Mouse (Mus musculus): ENCODE measurements at regions not wholly inside any gene's neighbourhood (a gene's known extent, or its start where the extent isn't known, plus 50 kb on each side); places are given as distances from the start of the nearest gene placed in this dataset.

- no peaks in the 10 kb centered on the region for H3K27me3 ChIP-seq (ENCODE audit: insufficient read depth, low read length)
- no peak overlapping the region for H3K4me3 ChIP-seq (ENCODE audit: low read depth, low read length)
- DNase-seq, result no peak
- 58% methylated on average over 8 of the region's 8 CpGs for WGBS
- no peak overlapping the region for H3K27ac ChIP-seq (ENCODE audit: low read depth, low read length)
- H3K9ac ChIP-seq, result no peak overlapping the region
- no peak overlapping the region for H3K4me2 ChIP-seq (ENCODE audit: low read depth)
- no peak for ATAC-seq
- H3K9me3 ChIP-seq (ENCODE audit: low read length), result no peaks in the 10 kb centered on the region
- peaks cover 13% of the 10 kb centered on the region for H3K4me1 ChIP-seq (ENCODE audit: insufficient read depth)
- H3K36me3 ChIP-seq (ENCODE audit: insufficient read depth), result no peaks in the 10 kb centered on the region
- no peak for TF ChIP-seq CTCF (IDR thresholded peaks at IDR 0.05; ENCODE audit: low read depth)
Observed at GRCm38 (mm10) chr13:54298851-54299250, 72.3 kb upstream of the Cplx2 start.

DNA sequence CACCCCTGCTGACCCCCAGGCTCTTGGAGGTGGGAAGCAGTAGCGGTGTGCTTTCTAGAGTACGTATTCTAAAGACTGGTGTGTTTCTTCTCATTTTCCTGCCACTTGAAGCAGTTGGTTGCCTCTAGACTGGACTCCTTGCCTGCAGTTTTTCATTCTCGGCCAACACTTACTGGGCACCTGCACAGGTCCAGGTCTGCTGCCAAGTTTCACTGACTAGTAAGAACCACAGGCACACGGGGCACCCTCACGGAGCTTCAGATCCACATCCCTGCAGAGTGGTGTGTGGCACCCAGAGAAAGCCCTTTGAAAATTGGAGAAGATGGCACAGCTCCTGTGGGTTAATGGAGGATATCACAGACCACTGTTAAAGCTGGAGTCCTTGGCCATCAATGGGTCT, 71.9 kb upstream of the Cplx2 start:
- DNase-seq (no peak), ATAC-seq (no peak)
- no peak for TF ChIP-seq CTCF (IDR thresholded peaks at IDR 0.05; ENCODE audit: low read depth)
- no peaks in the 10 kb centered on the region for H3K9me3 ChIP-seq (ENCODE audit: low read length)
- peaks cover 17% of the 10 kb centered on the region for H3K4me1 ChIP-seq (ENCODE audit: insufficient read depth)
- no peaks in the 10 kb centered on the region for H3K27me3 ChIP-seq (ENCODE audit: insufficient read depth, low read length)
- no peak overlapping the region for H3K9ac ChIP-seq
- H3K27ac ChIP-seq (ENCODE audit: low read depth, low read length), result no peak overlapping the region
- no peak overlapping the region for H3K4me3 ChIP-seq (ENCODE audit: low read depth, low read length)
- 81% methylated on average over 5 of the region's 5 CpGs for WGBS
- H3K4me2 ChIP-seq (ENCODE audit: low read depth), result no peak overlapping the region
- H3K36me3 ChIP-seq (ENCODE audit: insufficient read depth), result no peaks in the 10 kb centered on the region

DNA sequence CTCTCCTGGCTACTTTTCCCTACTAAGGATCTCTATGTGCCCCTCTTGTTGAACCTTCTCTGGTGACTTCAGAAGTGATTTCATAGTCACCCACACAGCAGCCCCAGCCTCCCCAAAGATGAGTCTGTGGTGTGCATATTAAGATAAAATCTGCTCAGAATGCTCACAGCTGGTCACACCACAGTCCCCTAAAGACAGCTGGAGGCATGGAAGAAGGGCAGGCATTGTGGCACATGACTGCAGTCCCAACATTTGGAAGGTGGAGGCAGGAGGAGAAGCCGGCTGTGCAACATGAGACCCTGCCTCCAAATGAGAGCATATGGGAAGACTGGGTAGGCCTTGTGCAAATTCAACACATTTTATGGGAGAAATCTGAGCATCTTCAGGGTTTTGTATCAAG, 70.0 kb upstream of the Cplx2 start:
- peaks cover 18% of the 10 kb centered on the region for H3K4me1 ChIP-seq (ENCODE audit: insufficient read depth)
- no peak overlapping the region for H3K4me2 ChIP-seq (ENCODE audit: low read depth)
- no peaks in the 10 kb centered on the region for H3K9me3 ChIP-seq (ENCODE audit: low read length)
- no peak for DNase-seq
- H3K27ac ChIP-seq (ENCODE audit: low read depth, low read length), result no peak overlapping the region
- no peak overlapping the region for H3K4me3 ChIP-seq (ENCODE audit: low read depth, low read length)
- no peak for TF ChIP-seq CTCF (IDR thresholded peaks at IDR 0.05; ENCODE audit: low read depth)
- 63% methylated on average over 1 of the region's 1 CpGs for WGBS
- ATAC-seq, result no peak
- H3K9ac ChIP-seq, result no peak overlapping the region
- H3K36me3 ChIP-seq (ENCODE audit: insufficient read depth), result no peaks in the 10 kb centered on the region
- H3K27me3 ChIP-seq (ENCODE audit: insufficient read depth, low read length), result no peaks in the 10 kb centered on the region

DNA sequence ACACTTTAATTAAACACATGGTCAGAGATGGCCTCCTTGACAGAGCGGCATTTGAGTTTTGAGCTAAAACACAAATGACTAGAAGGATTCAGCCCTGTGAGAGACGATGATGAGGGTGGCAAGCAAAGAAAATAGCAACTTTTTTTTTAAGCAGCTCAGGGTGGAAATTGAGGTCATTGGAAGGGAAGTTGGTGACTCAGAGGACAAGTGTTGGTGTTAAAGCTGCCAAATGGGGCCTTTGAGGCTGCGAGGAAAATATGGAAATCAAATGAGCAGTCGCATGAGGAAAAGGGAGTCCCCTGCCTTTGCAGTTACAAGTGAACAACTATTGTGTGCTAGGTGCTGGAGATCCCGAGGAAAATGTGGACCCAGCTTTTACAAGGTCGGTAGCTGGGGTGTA, 69.5 kb upstream of the Cplx2 start:
- Histone ChIP-seq H3K9me3 (ENCODE audit: low read length) (no peaks in the 10 kb centered on the region), H3K36me3 (ENCODE audit: insufficient read depth) (no peaks in the 10 kb centered on the region), H3K27me3 (ENCODE audit: insufficient read depth, low read length) (no peaks in the 10 kb centered on the region), H3K9ac (peak overlapping the region; percentile 97; the same call in 1 of the 2 replicates), H3K4me2 (ENCODE audit: low read depth) (peak overlapping the region; percentile 83), H3K27ac (ENCODE audit: low read depth, low read length) (peak overlapping the region; percentile 100), H3K4me3 (ENCODE audit: low read depth, low read length) (peak overlapping the region; percentile 76; the same call in 1 of the 2 replicates), H3K4me1 (ENCODE audit: insufficient read depth) (peaks cover 18% of the 10 kb centered on the region)
- WGBS, result 22% methylated on average over 6 of the region's 6 CpGs
- ATAC-seq (no peak), DNase-seq (peak; percentile 26)
- no peak for TF ChIP-seq CTCF (IDR thresholded peaks at IDR 0.05; ENCODE audit: low read depth)

DNA sequence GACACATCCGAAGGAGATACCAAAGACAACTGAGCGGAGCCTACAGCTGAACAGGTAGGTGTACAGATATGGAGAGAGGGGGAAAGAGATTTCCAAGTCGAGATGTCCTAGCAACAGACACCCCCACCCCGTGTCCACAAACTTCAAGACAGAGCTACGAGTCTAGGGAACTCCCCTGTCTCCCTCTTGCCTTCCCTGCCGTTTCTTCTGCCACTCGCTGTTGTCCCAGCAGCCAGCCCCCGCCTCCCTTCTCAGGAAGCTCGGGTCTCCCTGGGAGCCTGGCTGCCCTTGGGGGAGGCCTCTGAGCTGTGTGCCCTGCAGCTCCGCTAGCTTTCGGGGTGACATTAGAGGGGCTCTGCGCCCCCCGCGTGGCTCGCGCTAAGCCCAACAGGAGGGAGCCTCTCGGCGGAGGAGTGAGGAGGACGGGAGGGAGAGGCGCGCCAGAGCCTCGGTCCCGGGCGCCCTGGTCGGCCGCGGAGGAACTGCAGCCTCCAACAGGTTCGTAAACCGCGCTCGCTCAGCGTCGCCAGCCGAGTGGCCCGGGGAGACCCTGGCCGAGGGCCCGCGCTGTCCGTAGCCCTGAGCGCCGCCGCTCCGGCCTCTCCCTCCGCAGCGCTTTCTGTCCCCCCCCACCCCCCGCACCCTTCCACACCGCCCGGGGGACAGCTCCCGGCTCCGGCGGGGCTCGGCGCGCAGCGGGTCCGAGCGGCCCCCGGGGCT, 68.6 kb upstream of the Cplx2 start:
- Histone ChIP-seq H3K9ac (peak overlapping the region; percentile 97), H3K4me2 (ENCODE audit: low read depth) (peak overlapping the region; percentile 83), H3K4me3 (ENCODE audit: low read depth, low read length) (peak overlapping the region; percentile 76), H3K36me3 (ENCODE audit: insufficient read depth) (no peaks in the 10 kb centered on the region), H3K27ac (ENCODE audit: low read depth, low read length) (peak overlapping the region; percentile 100), H3K9me3 (ENCODE audit: low read length) (no peaks in the 10 kb centered on the region), H3K27me3 (ENCODE audit: insufficient read depth, low read length) (no peaks in the 10 kb centered on the region), H3K4me1 (ENCODE audit: insufficient read depth) (peaks cover 19% of the 10 kb centered on the region)
- WGBS, result 1% methylated on average over 53 of the region's 58 CpGs
- TF ChIP-seq CTCF (IDR thresholded peaks at IDR 0.05; ENCODE audit: low read depth), result no peak; the same call in 1 of the 2 replicates
- DNase-seq, result peak; percentile 71
- ATAC-seq, result peak; percentile 54

DNA sequence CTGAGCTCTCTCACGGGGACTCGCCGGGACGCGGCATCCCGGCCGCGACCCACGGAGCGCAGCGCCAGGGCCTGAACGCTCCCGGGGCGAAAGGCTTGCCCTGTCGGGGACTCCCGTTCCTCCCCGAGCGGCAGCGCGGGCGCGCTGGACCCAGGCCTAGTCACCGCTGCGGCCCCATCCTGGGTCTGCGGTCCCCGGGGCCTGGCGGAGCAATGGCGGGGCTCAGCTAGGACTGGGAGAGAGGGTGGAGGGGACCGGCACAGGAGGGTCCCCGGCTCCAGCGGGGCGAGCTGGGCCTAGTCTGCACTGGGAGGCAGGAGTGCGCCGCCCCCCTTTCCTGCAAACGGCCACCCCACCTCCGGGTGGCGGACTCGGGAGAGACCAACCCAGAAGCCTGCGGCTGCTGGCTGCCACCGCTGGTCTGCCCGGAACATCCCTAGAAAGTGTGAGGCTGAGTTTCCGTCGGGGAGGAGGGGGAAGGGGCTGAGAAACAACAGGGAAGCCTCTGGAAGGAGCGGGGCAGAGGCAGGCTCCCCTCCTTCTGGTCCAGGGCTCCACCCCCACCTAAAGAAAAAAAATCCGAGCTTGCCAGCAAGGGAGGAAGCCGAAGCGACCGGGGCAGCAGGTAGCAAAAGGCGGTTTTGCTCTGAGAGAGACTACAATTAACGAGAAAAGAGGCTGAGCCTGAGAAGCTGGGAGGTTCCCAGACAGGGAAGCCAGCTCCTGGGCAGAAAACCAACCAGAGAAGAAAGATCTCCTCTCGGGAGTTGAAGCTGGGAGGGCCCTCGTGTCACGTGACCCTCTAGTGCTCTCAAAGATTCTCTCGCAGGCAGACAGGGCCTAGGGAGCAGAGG, 67.9 kb upstream of the Cplx2 start:
- peak overlapping the region; percentile 76 for H3K4me3 ChIP-seq (ENCODE audit: low read depth, low read length)
- peak overlapping the region; percentile 100 for H3K27ac ChIP-seq (ENCODE audit: low read depth, low read length)
- H3K4me1 ChIP-seq (ENCODE audit: insufficient read depth), result peaks cover 21% of the 10 kb centered on the region
- H3K36me3 ChIP-seq (ENCODE audit: insufficient read depth), result no peaks in the 10 kb centered on the region
- H3K9ac ChIP-seq, result peak overlapping the region; percentile 97
- TF ChIP-seq CTCF (IDR thresholded peaks at IDR 0.05; ENCODE audit: low read depth), result peak; percentile 34
- WGBS, result 2% methylated on average over 52 of the region's 54 CpGs
- DNase-seq (peak; percentile 87), ATAC-seq (peak; percentile 79)
- no peaks in the 10 kb centered on the region for H3K9me3 ChIP-seq (ENCODE audit: low read length)
- H3K4me2 ChIP-seq (ENCODE audit: low read depth), result peak overlapping the region; percentile 83
- no peaks in the 10 kb centered on the region for H3K27me3 ChIP-seq (ENCODE audit: insufficient read depth, low read length)

- no peak for DNase-seq
Observed at GRCm38 (mm10) chr13:54304251-54304650, 66.9 kb upstream of the Cplx2 start.

More at GRCm38 (mm10) chr13:54304251-54304650, 66.9 kb upstream of the Cplx2 start:
- 46% methylated on average over 5 of the region's 5 CpGs for WGBS
- H3K27ac ChIP-seq (ENCODE audit: low read depth, low read length), result peak overlapping the region; percentile 100
- H3K4me1 ChIP-seq (ENCODE audit: insufficient read depth), result peaks cover 28% of the 10 kb centered on the region
- peak overlapping the region; percentile 83; the same call in 1 of the 2 replicates for H3K4me2 ChIP-seq (ENCODE audit: low read depth)
- no peaks in the 10 kb centered on the region for H3K27me3 ChIP-seq (ENCODE audit: insufficient read depth, low read length)
- peak; percentile 26 for TF ChIP-seq CTCF (IDR thresholded peaks at IDR 0.05; ENCODE audit: low read depth)
- ATAC-seq, result no peak
- H3K9me3 ChIP-seq (ENCODE audit: low read length), result no peaks in the 10 kb centered on the region
- peak overlapping the region; percentile 97 for H3K9ac ChIP-seq
- no peak overlapping the region for H3K4me3 ChIP-seq (ENCODE audit: low read depth, low read length)
- H3K36me3 ChIP-seq (ENCODE audit: insufficient read depth), result no peaks in the 10 kb centered on the region
